Mouse (Mus musculus) stomach, postnatal 0 days (tissue): Measurements from ENCODE around the gene Mrpl55. TPM values are rescaled to one million over a fixed set of nuclear protein-coding genes. Genes with fewer than 3 reads are reported as not detected.

Experiments
- ATAC-seq: fragments of 200-750 bp; cut with Nextera tagmentation; 2 replicates; pipeline ENCODE4 v1.8.0; 2017; ENCODE audit not compliant: low FRiP score, low TSS enrichment
- DNase-seq: peaks from one replicate; pipeline ENCODE4 v3.0.0-alpha.2; 2016; ENCODE audit warnings: low spot score
- H3K27ac ChIP-seq: fragments of 300-500 bp; sonication (generic); replicated peaks from 2 replicates; pipeline ENCODE4 v1.5.1; 2014; ENCODE audit warnings: mild to moderate bottlenecking, control low read depth
- H3K27me3 ChIP-seq: fragments of 300-500 bp; sonication (generic); 2 replicates; pipeline ENCODE4 v1.6.1; 2014; ENCODE audit warnings: low read length; ENCODE audit not compliant: control insufficient read depth, insufficient read depth
- H3K36me3 ChIP-seq: fragments of 300-500 bp; sonication (generic); 2 replicates; pipeline ENCODE4 v1.6.1; 2014; ENCODE audit warnings: low read length, mixed read lengths; ENCODE audit not compliant: control insufficient read depth, insufficient read depth
- H3K4me1 ChIP-seq: fragments of 300-500 bp; sonication (generic); replicated peaks from 2 replicates; pipeline ENCODE4 v1.6.1; 2014; ENCODE audit warnings: antibody characterized with exemption; ENCODE audit not compliant: control insufficient read depth, insufficient read depth
- H3K4me2 ChIP-seq: fragments of 300-500 bp; sonication (generic); replicated peaks from 2 replicates; pipeline ENCODE4 v1.6.1; 2014; ENCODE audit warnings: low read depth, mild to moderate bottlenecking, control low read depth, moderate library complexity
- H3K4me3 ChIP-seq: fragments of 300-500 bp; sonication (generic); 2 replicates; pipeline ENCODE4 v1.5.1; 2014; ENCODE audit warnings: low read depth, low read length, control low read depth
- H3K9ac ChIP-seq: fragments of 300-500 bp; sonication (generic); 2 replicates; pipeline ENCODE4 v1.6.1; 2014; ENCODE audit warnings: mild to moderate bottlenecking, low read length, control low read depth, mixed read lengths
- H3K9me3 ChIP-seq: fragments of 300-500 bp; sonication (generic); 2 replicates; pipeline ENCODE4 v1.6.1; 2016; ENCODE audit warnings: low read length; ENCODE audit not compliant: control insufficient read depth
- CTCF ChIP-seq: IDR thresholded peaks from 2 replicates; pipeline ENCODE4 v1.5.1; 2016; ENCODE audit warnings: antibody characterized with exemption, low read depth, mild to moderate bottlenecking, moderate library complexity
- EP300 ChIP-seq: optimal IDR thresholded peaks from 2 replicates; pipeline ENCODE3; 2016; ENCODE audit warnings: antibody characterized with exemption
- WGBS: fragments of 180-500 bp; shearing (Covaris S2); extraction: QIAGEN DNeasy Blood & Tissue Kit; methylation state at CpG from one replicate; pipeline ENCODE4 v1.1.7; 2014; 5-methylcytosine and 5-hydroxymethylcytosine counted together
- polyA plus RNA-seq: library from polyadenylated mRNA; unstranded; fragments of >200 nt; fragmentation: Nextera tagmentation; extraction: Ambion mirVana; gene quantifications from 2 replicates; pipeline ENCODE4 v1.2.1, GENCODE M21; 2015

Gene Mrpl55
- polyA plus RNA-seq, 1 experiment from 2014 or later: 90.9 TPM

DNA sequence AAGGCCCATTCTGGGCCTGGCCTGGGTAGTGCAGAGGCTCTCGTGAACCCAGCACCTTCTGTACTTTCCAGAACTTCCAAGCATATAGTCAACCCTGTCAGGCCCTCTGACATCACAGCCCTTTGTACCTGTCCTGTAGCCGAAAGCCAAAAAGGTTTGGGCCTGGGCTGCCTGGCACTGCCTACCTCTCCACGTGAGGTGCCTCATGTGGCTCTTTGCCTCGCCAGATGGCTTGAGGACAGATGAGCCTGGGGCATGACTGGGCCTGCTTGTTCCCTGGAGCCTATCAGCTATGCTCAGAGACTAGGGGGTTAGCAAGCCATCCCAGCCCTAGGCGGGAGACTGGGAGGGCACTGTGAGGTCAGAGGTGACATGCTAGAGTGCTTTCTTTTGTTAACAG, 16.8 kb upstream of the Mrpl55 start:
- TF ChIP-seq CTCF (no peak), EP300 (no peak)
- peaks cover 13% of the 10 kb centered on the region for H3K36me3 ChIP-seq
- no peaks in the 10 kb centered on the region for H3K27me3 ChIP-seq
- no peak overlapping the region for H3K27ac ChIP-seq
- no peak overlapping the region for H3K9ac ChIP-seq
- no peak overlapping the region for H3K4me2 ChIP-seq
- DNase-seq (no peak), ATAC-seq (no peak)
- no peaks in the 10 kb centered on the region for H3K9me3 ChIP-seq
- no peak overlapping the region for H3K4me3 ChIP-seq
- peaks cover 9% of the 10 kb centered on the region for H3K4me1 ChIP-seq
- 79% methylated on average over 5 of the region's 5 CpGs for WGBS

DNA sequence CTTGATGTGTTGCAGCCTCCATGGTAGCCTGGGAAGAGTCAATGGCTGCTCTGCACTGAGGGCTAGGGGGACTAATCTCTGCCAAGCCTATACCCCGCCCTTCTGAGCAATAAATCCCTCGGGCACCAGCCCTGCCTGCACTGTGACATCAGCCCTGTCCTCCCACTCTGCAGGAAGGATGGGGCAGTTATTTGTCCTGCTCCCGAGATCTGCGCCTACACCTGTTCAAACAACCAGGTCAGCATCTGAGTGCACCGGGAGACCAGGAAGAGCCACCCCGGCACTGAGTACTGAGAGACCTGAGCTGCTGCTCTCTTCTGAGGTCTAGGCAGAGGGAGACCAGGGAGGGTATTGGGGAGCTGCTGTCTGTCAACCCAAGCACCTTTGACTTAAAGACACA, 14.6 kb upstream of the Mrpl55 start:
- peak; percentile 12 for ATAC-seq
- Histone ChIP-seq H3K27ac (peak overlapping the region; percentile 18; the same call in 1 of the 2 replicates), H3K36me3 (peaks cover 13% of the 10 kb centered on the region), H3K4me1 (peaks cover 9% of the 10 kb centered on the region), H3K9ac (no peak overlapping the region), H3K27me3 (no peaks in the 10 kb centered on the region), H3K9me3 (no peaks in the 10 kb centered on the region), H3K4me3 (no peak overlapping the region), H3K4me2 (no peak overlapping the region)
- DNase-seq: peak; percentile 40
- 58% methylated on average over 6 of the region's 6 CpGs for WGBS
- no peak for TF ChIP-seq CTCF

DNA sequence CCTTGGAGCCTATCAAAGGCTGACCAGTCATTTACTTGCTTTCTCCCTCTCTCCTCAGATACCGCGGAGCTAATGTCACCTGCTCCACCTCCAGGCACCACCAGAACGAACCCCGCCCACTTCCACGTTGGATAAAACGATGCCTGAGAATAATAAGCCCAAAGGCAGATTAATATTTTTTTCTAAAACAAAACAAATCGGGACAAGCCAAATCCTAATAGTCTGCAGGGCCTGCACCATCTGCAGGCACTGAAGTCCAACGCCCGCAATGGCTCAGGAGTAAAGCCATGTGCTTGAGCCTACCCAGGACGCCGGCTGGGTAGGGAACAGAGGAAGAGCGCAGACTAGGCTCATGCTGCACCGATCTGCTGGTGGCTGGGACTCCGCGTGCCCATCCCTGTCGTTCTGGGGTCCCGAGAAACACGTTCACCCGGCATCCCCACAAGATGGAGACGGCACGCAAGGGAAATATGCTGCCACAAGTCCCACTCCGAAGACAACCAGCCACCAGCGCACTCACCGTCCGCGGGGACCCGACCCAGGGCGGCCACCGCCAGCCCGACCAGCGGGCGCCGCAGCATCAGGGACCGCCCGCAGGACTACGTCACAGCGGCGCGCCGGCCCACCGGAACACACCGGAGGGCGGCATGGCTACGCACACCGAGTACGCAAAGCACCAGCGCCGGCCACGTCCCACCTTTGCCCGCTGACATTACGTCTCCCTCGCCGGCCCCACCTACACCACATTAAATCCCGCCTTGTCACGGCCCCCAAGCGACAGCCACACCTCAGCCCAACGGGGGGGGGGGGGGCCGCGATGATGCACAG, 10.8 kb upstream of the Mrpl55 start:
- TF ChIP-seq EP300 (no peak), CTCF (0 out of 2 replicates have a peak, but pooled peaks have one; percentile 2)
- ATAC-seq: peak; percentile 93
- H3K36me3 ChIP-seq: peaks cover 3% of the 10 kb centered on the region; the same call in 1 of the 2 replicates
- H3K4me3 ChIP-seq: peak overlapping the region; percentile 63
- H3K27ac ChIP-seq: peak overlapping the region; percentile 96
- H3K4me2 ChIP-seq: peak overlapping the region; percentile 80
- under 1% methylated on average over 55 of the region's 59 CpGs for WGBS
- peak; percentile 96 for DNase-seq
- no peaks in the 10 kb centered on the region for H3K27me3 ChIP-seq
- H3K9me3 ChIP-seq: no peaks in the 10 kb centered on the region
- peaks cover 2% of the 10 kb centered on the region; the same call in 1 of the 2 replicates for H3K4me1 ChIP-seq
- peak overlapping the region; percentile 80 for H3K9ac ChIP-seq

DNA sequence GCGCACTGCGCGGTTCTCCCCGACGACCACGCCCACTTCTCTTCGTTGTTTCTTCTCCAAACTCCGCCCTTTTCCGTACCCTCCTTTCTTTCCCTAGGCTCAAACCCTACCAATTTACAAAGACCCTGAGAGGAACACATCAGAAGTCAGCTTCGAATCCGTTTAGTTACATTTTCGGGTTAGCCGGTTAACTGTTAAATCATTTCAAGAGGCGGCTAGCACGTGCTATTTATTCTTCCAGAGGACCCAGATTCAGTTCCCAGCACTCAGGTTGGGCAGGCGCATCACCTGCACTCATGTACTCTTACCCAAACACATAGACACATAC, 10.3 kb upstream of the Mrpl55 start, which contains the start of gene Guk1:
TSS of gene Guk1 (minus strand) at position 154 of the 328 bp plus-strand sequence.
- peak within 1 kb of the TSS; percentile 63 for H3K4me3 ChIP-seq
- H3K9me3 ChIP-seq: no peaks in the 10 kb centered on the region
- peak within 1 kb of the TSS; percentile 96 for H3K27ac ChIP-seq
- H3K4me1 ChIP-seq: peaks cover 2% of the 10 kb centered on the region; the same call in 1 of the 2 replicates
- DNase-seq (no peak), ATAC-seq (no peak)
- H3K9ac ChIP-seq: peak within 1 kb of the TSS; percentile 80
- no peaks in the 10 kb centered on the region for H3K36me3 ChIP-seq
- peak within 1 kb of the TSS; percentile 80 for H3K4me2 ChIP-seq
- TF ChIP-seq EP300: no peak
- TF ChIP-seq CTCF: no peak
- 4% methylated on average over 16 of the region's 16 CpGs for WGBS
- no peaks in the 10 kb centered on the region for H3K27me3 ChIP-seq

DNA sequence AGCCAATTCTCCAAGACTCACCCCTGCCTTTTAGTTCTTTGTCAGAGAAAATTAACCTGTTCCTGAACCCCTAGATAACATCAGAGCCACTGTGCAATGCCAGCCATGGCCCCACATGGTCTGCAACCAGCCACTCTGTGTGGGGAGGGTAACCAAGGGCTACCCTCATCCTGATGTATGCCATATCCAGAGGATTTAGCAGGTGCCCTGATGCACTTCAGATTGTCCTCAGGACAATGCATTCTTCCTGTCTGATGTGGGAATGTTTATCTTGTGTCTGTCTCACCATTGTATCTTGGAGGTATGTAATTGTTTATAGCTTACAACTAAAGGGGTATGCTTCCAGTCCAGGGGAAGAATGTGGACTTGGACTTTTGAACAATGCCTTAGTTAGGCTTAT, 6.1 kb upstream of the Mrpl55 start:
- ATAC-seq (no peak), DNase-seq (no peak)
- H3K9ac ChIP-seq: no peak overlapping the region
- H3K9me3 ChIP-seq: no peaks in the 10 kb centered on the region
- no peak overlapping the region for H3K4me2 ChIP-seq
- no peaks in the 10 kb centered on the region for H3K27me3 ChIP-seq
- no peaks in the 10 kb centered on the region for H3K36me3 ChIP-seq
- no peaks in the 10 kb centered on the region for H3K4me1 ChIP-seq
- no peak for TF ChIP-seq CTCF
- no peak for TF ChIP-seq EP300
- no peak overlapping the region for H3K4me3 ChIP-seq
- no peak overlapping the region for H3K27ac ChIP-seq
